Mouse (Mus musculus) adrenal gland, postnatal 36 days (tissue): Measurements from ENCODE around the gene Slc25a39. TPM values are rescaled to one million over a fixed set of nuclear protein-coding genes. Genes with fewer than 3 reads are reported as not detected.

Experiments
- DNase-seq, 2 experiments: peaks; one replicate each; pipeline ENCODE4 v3.0.0; 2021; ENCODE audit warnings: mixed read lengths in 1 of 2
- total RNA-seq, 2 experiments: library from RNA; stranded (reverse); gene quantifications; 2 replicates each; pipeline ENCODE4 v1.2.3; 2021

Gene Slc25a39
- total RNA-seq, 2 experiments from 2014 or later: 453 to 470 TPM

DNA sequence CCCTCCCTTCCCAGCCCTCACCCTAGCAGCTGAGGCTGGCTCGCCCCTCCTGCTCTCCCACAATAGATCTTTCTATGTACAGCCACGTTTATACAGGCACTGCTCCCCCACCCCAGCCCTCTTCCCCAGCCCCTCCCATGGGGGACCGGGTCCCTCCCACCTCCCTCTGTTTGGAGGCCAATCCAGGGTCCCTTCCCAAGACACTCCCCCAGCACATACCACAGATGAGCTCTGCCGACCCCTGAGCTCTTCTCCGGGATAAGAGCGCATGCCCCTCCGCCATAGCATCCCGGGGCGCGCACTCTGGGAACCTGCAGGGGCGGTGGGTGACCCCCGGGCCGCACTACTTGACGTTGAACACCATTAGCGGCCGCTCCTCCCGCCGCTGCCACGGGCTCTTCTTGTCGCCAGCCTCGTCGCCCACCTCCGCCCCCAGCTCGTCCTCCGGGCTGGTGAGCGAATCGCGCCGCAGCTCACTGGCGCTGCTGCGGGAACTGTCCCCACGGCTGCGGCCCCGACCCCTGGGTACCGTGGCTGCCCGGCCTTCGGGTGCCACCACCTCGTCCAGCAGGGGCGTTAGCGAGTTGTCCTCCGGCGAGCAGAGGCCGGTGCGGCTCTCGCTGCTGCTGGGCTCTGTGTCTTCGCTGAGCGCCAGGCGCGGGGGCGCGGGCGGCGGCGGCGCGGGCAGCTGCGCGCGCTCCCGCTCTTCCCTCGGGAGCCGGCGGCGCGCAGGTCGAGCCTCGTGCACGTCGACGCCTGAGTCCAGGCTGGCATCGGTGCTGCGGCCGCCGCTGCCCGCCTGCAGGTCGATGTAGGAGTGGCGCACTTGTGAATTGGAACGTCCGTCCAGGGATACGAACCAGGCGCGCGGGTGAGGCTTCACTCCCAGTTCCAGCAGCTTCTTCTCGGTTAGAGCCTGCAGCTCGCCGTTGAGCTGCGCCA lies 29.6 kb upstream of the Slc25a39 start:
- peak; percentile 83 to 88 for DNase-seq

DNA sequence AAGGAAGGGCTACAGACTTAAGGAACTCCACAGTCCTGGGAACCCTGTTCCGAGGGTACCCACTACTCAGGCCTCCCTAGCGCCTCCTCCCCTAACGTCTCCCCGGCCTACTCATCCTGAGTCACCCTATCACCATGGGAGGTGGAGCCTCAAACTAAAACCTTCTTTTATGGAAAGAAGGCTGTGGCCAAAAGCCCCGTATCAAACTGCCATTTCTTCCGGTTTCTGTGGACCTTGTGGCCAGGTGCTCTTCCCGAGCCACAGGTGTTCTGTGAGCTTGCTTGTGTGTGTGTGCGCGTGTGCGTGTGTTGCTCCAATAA lies 28.7 kb upstream of the Slc25a39 start:
- DNase-seq: peak; percentile 50 to 57

DNA sequence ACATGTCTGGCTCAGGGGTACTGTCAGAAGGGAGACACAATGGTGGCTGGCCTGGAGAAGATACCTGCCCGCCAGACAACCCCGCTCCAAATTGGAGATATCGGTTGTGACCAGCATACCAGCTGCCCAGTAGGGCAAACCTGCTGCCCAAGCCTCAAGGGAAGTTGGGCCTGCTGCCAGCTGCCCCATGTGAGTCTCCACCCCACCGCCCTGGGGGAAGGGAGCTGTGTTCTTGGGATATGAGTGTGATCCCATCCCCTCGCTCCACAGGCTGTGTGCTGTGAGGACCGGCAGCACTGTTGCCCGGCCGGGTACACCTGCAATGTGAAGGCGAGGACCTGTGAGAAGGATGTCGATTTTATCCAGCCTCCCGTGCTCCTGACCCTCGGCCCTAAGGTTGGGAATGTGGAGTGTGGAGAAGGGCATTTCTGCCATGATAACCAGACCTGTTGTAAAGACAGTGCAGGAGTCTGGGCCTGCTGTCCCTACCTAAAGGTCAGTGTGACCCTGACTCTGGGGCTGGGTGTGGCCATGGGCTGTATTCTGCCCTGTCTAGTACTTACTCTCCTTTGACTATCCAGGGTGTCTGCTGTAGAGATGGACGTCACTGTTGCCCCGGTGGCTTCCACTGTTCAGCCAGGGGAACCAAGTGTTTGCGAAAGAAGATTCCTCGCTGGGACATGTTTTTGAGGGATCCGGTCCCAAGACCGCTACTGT lies 28.2 kb upstream of the Slc25a39 start:
- peak; percentile 43 to 69 for DNase-seq

DNA sequence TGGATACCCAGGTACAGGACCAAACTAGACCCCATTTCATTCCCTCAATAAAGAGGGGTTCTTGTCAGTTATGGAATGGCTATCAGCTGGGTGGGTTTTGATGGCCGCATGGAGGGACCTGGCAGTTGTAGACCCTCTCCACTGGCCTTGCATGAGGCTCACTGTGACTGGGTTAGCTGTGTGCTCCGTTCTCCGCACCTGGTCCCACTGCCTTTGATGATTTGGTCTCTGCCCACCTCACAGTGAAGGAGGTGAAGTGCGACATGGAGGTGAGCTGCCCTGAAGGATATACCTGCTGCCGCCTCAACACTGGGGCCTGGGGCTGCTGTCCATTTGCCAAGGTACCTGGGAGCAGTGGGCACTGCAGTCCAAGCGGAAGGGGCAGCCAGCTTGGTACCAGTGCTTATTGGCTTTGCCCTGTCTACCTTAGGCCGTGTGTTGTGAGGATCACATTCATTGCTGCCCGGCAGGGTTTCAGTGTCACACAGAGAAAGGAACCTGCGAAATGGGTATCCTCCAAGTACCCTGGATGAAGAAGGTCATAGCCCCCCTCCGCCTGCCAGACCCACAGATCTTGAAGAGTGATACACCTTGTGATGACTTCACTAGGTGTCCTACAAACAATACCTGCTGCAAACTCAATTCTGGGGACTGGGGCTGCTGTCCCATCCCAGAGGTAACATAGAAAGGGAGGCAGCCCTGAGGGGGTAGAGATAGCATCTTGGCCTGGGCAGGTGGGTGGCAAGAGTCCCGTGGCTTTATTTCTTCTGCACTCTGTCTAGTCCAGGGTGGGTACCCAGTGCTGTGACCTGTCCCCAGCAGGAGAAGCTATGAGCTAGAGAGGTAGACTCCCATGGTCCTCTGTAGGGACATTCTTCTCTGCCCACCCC lies 27.3 kb upstream of the Slc25a39 start:
- no peak for DNase-seq

DNA sequence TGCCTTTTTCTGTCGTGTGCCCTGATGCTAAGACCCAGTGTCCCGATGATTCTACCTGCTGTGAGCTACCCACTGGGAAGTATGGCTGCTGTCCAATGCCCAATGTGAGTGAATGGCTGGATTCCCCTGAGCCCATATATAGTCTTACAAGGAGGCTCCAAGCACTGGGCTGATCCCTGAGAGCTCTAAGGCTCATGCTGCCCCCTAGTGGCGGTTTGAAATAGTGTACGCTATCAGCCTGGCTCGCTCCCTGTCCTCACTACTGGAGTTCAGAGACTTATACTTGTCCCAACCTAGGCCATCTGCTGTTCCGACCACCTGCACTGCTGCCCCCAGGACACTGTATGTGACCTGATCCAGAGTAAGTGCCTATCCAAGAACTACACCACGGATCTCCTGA lies 26.7 kb upstream of the Slc25a39 start:
- DNase-seq: peak; percentile 88 to 92

DNA sequence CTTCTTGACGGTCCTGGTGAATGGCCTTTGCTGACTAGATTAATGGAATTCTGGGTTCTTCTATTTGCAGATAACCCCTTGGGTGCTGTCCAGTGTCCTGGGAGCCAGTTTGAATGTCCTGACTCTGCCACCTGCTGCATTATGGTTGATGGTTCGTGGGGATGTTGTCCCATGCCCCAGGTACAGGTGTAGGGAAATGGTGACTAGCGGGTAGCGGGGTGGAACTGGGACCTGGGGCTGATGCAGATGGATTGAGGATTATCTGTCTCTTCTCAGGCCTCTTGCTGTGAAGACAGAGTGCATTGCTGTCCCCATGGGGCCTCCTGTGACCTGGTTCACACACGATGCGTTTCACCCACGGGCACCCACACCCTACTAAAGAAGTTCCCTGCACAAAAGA lies 26.1 kb upstream of the Slc25a39 start:
- DNase-seq: no peak

DNA sequence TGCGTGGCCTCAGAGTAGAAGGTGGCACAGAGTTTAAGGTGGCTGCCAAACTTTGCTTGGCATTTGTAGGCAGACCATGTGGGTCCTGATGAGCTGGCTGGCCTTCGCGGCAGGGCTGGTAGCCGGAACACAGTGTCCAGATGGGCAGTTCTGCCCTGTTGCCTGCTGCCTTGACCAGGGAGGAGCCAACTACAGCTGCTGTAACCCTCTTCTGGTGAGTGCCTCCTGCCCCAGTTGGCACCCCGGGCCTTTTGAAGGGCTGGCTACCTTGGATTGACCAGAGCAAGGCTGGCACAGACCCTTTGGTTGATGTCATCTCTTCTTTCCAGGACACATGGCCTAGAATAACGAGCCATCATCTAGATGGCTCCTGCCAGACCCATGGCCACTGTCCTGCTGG lies 25.1 kb upstream of the Slc25a39 start:
- peak; percentile 89 for DNase-seq

DNA sequence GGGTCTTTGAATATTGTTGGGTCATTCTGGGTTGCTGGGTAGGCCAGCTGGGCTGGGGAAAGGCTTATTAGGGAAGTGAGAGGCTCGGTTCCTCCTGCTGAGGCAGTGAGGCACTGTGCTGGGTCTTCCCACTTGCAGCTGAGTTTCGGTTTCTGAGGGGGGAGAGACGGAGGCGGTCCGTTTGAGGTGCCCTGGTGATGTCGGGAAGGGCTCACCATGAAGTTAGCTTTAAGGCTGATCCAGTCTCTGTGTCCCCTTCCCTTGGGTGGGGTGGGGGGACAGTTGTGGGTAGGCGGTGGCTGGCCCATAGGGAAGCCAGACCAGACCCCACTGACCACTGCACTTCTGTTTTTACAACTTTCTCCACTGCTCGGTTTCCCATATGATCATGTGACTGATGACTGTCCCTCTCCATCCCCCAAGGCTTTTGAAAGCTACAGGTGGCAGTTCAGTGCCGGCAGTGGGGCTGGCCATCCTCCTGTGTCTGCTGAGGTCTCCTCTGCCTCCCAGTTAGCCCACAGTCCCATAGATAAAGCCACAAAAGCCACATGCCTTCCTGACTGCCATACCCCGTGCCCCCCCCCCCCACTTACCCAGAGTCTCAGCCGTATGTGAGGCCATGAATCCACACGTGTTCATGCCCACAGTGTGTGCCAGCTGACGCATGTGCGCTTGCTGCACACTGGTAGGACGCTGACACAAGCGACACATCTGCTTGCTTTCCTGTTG lies 24.5 kb upstream of the Slc25a39 start:
- DNase-seq: no peak

DNA sequence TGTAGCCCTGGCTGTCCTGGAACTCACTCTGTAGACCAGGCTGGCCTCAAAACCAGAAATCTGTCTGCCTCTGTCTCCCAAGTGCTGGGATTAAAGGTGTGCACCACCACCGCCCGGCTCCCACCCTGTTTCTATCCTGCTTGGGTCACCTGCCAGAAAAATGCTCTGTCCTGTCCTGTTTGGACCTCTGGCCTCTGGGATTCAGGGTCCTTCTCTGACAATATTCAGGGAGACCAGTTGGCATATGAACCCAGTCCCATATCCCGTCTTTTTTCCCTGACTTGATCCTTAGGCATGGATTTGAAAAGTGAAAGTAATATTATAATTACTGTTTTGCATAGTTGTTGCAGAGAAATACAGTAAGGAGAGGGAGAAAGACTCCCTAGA lies 24.0 kb upstream of the Slc25a39 start:
- DNase-seq: no peak

DNA sequence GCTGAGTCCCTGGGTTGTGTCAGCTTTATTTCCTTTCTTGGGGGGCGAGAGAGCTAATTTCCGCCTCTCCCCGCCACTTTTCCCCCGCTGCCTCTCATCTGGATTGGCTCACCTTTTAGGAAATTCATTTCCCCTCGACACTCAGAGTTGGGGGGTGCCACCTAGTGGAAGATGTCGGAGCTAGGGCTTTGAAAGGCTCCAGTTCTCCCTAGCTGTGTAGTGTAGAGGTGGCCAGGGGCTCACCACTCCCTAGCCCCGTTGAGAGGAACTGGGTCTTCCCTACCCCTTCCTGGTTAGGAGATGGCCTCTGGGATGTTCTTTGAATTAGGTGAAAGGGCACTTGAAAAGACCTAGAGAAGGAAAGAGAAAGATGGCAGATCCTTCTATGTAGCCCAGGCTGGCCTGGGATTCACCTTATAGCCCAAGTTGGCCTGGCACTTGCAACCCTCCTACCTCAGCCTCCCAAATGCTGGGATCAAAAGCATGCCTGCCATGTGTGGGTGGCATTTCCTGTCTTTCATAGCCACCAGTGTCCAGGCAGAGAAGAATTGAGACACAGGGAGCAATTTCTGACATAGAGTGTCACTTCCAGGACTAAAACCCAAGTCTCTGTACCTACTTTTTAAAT lies 23.4 kb upstream of the Slc25a39 start:
- peak; percentile 85 to 89 for DNase-seq

DNA sequence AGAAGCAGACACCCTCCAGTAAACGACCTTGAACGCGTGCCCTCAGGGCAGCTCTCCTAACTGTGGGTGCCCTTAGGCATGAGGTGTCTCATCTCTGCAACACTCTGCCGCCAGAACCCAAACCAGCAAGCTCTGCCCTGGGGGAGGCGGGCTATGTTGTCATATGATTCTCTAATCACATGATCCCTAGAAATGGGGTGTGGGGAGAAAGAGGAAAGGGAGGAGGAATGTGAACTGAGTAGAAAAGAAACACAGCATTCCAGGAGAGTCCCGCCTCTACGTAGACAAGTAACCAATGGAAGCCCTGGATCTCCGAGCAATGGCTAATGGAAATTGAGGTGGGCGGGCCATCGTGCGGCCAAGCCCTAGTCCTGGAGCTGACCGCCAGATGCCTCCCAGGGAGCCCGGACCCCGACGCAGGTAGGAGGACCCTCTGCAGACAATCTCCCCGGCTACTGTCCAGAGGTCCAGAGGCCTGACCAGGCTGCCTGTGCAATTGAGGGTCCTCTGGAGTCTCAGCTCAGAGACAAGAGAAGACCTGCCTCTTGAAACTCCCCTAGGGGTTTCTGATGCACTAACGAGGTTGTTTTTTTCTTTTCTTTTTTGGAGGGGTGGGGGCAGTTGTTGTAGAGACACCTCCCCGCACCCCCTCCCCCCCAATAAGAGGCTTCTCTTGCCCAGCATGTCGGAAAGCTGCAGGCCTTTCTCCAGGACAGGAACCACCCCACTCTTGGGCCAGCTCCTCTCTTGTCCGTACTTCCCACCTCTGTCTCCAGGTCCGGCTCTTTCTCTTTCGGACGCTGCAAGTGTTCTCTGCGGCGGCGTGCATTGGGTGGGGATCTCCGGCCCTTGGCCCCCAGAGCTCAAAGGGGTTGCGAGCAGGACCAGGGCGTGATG lies 22.6 kb upstream of the Slc25a39 start, which contains the start of gene Grn:
Grn (plus strand) TSS at position 195 of the 897 bp plus-strand sequence.
- peak; percentile 92 for DNase-seq

DNA sequence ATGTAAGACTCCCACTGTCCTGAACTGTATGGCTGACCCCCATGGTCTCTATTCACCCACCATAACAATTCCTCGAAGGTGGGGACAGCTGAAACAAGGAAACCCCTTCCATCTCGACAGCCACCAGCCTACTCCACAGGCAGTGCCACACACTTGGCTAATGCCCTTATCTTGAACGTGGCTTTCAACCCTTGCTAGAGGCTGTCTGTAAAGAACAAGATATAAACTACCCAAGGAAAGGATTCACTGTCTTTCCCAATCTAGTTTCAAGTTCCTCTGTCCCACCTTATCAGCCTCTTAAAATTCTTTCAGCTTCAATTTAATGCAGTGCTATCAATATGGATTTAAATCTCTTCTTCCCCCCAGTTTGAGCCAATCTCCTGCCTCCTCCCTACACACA lies 21.8 kb upstream of the Slc25a39 start:
- DNase-seq: no peak

DNA sequence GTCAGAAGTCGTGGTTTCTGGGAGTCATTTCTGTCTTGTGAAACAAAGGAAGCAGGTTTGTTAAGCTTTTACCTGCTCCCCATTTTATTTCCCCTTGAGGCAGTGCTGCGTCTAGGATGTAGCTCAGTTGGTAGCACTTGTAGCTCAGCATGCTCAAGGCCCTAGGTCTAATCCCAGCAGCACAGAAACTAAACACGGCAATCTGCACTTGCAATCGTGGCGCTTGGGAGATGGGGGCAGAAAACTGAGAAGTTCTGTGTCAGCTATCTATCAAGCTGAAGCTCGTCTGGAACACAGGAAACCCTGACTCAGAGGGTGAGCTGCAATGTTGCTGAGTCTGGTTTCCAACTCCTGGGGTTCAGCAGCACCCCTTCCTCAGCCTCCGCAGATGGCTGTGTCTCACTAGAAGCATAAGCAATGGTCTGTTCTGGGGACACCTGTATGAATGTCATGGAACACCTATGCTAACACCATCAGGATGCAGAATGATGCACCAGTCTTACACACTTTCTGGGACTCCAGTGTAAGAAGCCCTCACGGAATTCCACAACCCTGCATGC lies 21.3 kb upstream of the Slc25a39 start:
- no peak for DNase-seq

DNA sequence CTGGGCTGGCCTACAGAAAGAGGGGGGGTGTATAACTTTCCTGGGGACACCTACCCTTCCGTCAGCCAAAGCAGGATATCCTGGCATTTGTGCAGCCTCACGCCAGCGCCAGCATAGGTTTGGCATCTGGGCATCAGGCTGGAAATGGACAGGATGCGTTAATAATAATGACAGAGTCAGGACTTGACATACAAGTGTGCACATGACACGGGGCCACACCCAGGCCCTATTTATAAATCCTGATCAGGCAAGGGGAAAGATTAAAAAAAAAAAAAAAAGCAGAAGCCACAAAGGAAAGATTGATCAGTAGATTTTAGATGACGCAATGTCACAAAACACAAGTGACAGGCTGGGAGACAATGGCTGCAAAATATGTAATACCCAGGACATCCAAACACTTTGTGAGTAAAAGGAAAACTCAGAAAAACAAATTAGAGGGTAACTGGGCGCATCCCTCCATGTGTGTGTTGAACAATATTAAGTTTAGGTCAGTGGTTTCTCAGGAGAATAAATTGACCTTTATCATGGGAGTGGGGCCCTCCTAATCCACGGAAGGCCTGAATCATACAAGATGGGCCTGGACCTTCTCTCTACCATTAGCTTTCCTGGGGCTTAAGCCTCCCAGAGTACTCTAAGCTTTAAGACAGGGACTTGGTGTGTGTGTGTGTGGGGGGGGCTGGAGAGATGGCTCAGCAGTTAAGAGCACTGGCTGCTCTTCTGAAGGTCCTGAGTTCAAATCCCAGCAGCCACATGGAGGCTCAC lies 18.0 kb upstream of the Slc25a39 start:
- DNase-seq: no peak

DNA sequence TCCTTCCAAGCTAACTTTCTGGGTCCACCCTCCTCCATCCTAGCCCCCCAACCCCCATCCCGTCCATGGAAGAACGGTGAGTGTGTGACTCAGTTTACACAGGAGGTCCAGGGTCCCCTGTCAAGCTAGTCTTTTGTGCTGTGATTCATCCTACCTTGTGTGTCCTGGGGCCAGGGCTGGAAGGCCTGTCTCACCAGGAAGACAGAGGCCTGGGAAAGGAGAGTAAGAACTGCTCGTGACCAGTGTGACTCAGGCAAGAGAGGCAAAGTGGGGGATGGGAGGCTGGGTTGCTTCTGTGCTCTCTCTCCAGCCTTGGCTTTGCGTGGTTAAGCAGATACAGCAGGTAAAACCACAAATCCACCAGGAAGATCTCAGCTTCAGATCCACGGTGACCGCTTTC lies 16.9 kb upstream of the Slc25a39 start:
- DNase-seq: peak; percentile 62 to 64

DNA sequence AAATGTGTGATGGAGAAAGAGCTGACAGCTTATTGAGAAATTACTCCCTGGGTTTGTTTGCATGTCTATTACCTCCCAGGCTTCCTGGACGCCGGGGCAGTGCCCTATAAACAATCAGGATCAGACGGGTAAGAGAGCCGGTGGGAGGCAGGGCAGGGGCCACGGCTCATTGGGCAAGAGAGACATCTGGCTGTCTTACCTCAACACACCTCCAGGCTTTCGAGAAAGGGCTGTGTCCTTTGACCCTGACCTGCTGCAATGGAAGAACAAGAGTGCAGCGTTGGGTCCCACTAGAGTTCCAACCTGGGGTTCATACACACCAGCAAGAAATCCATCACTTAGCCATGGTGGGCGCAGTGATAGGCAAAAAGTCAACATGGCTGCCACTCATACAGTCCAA lies 13.8 kb upstream of the Slc25a39 start:
- no peak for DNase-seq

DNA sequence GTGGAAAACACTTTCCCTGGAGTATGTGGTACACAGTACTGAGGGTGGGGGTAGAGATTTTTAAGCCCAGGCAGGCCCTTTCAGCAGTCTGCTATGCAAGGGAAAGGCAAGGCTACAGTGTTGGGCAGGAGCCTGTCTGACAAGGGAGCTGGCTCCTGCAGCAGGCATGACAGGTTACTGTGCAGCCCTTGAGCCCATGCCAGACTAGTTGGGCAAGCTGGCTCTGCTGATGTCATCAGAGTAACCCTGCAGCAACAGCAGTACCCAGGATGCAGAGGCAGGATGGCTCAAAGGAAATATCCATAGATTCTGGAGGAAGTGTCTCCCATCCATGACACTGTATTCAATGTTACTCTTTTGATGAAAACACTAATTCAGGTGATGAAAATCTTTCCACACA lies 11.1 kb upstream of the Slc25a39 start:
- DNase-seq: peak; percentile 81 to 91

DNA sequence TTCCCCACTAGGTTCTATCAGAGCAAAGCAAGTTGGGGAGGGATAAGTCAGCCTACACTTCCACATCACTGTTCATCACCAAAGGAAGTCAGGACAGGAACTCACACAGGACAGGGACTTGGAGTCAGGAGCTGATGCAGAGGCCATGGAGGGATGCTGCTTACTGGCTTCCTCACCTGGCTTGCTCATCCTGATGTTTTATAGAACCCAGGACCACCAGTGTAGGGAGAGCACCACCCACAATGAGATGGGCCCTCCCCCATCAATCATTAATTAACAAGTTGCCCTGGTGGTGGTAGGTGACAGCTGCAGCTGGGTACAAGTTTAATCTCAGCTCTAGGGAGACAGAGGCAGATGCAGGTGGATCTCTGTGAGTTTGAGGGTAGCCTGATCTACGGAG lies 9.4 kb upstream of the Slc25a39 start:
- DNase-seq: no peak
